Mouse (Mus musculus) midbrain, embryonic 14.5 days (tissue): ENCODE measurements around the gene Dcdc2a. TPM values are rescaled to one million over a fixed set of nuclear protein-coding genes. Genes with fewer than 3 reads are reported as not detected.

Experiments
- polyA plus RNA-seq: library from polyadenylated mRNA; unstranded; fragments of >200 nt; fragmentation: Nextera tagmentation; extraction: Ambion mirVana; gene quantifications from 2 replicates; pipeline ENCODE4 v1.2.1, GENCODE M21; 2014

Gene Dcdc2a
- polyA plus RNA-seq, 1 experiment from 2014 or later = 5.1 TPM

Other genes with a start within 250 kb of the Dcdc2a start
- gene Acot13, start 224.5 kb upstream of the Dcdc2a start, polyA plus RNA-seq = 40.3 and 46.3 TPM in 2 replicates
- 36.4 and 40.4 TPM in 2 replicates for gene Tdp2, start 224.3 kb upstream of the Dcdc2a start, polyA plus RNA-seq
- gene D130043K22Rik, start 210.9 kb upstream of the Dcdc2a start, polyA plus RNA-seq = 3.5 and 4.2 TPM in 2 replicates
- gene Aldh5a1, start 118.3 kb upstream of the Dcdc2a start, polyA plus RNA-seq = 12.1 and 16.5 TPM in 2 replicates
- 1.3 and 1.5 TPM in 2 replicates for gene Gpld1, start 112.9 kb upstream of the Dcdc2a start, polyA plus RNA-seq
- gene Mrs2, start 35.6 kb upstream of the Dcdc2a start, polyA plus RNA-seq = 19.3 and 25.2 TPM in 2 replicates
- gene Nrsn1, start 214.5 kb downstream of the Dcdc2a start, polyA plus RNA-seq = 59.5 and 60.1 TPM in 2 replicates